In genomic region chr16:71739104-71739503, GRCm38 (mm10) we compare ENCODE assay signal across 30 mouse cellular contexts.
"Had no signal": no experiment of that assay in that cellular context is flagged by ENCODE, and none has a peak within 500 bp of the region (broad histone marks: within the 10 kb centered on the region; RNA-seq: fewer than 3 reads in every experiment).

No protein-coding gene starts in this region.

- H3K4me1 ChIP-seq: limb, embryonic 10.5 days; limb, embryonic 12.5 days; limb, embryonic 13.5 days; limb, embryonic 15.5 days; liver, embryonic 13.5 days; liver, embryonic 15.5 days; lung, embryonic 15.5 days; megakaryocyte, embryonic 14.5 days; midbrain, embryonic 10.5 days; midbrain, embryonic 12.5 days; midbrain, embryonic 13.5 days; midbrain, embryonic 15.5 days; neural tube, embryonic 12.5 days had no signal

- H3K9me3 ChIP-seq: limb, embryonic 10.5 days; limb, embryonic 12.5 days; limb, embryonic 13.5 days; limb, embryonic 15.5 days; liver, embryonic 13.5 days; liver, embryonic 15.5 days; lung, embryonic 15.5 days; megakaryocyte, embryonic 14.5 days; midbrain, embryonic 12.5 days; midbrain, embryonic 13.5 days; midbrain, embryonic 15.5 days; neural tube, embryonic 12.5 days had no signal

- H3K27me3 ChIP-seq: limb, embryonic 12.5 days; limb, embryonic 13.5 days; limb, embryonic 15.5 days; liver, embryonic 13.5 days; liver, embryonic 15.5 days; lung, embryonic 15.5 days; megakaryocyte, embryonic 14.5 days; midbrain, embryonic 12.5 days; midbrain, embryonic 13.5 days; midbrain, embryonic 15.5 days; neural tube, embryonic 12.5 days had no signal

- H3K36me3 ChIP-seq: limb, embryonic 10.5 days; limb, embryonic 12.5 days; limb, embryonic 13.5 days; limb, embryonic 15.5 days; liver, embryonic 13.5 days; liver, embryonic 15.5 days; lung, embryonic 15.5 days; midbrain, embryonic 10.5 days; midbrain, embryonic 12.5 days; midbrain, embryonic 13.5 days; midbrain, embryonic 15.5 days; neural tube, embryonic 12.5 days had no signal

- H3K9ac ChIP-seq: limb, embryonic 12.5 days; limb, embryonic 13.5 days; limb, embryonic 15.5 days; liver, embryonic 13.5 days; liver, embryonic 14.5 days; liver, embryonic 15.5 days; lung, embryonic 14.5 days; lung, embryonic 15.5 days; midbrain, embryonic 12.5 days; midbrain, embryonic 13.5 days; midbrain, embryonic 15.5 days; neural tube, embryonic 12.5 days had no signal

- ATAC-seq: lung, postnatal 0 days; midbrain, embryonic 13.5 days; midbrain, embryonic 15.5 days; midbrain, embryonic 16.5 days had no signal

- H3K27ac ChIP-seq: left cerebral cortex, adult 2 months; limb, embryonic 10.5 days; limb, embryonic 12.5 days; limb, embryonic 13.5 days; limb, embryonic 15.5 days; liver, embryonic 13.5 days; liver, embryonic 14.5 days; liver, embryonic 15.5 days; lung, embryonic 15.5 days; macrophage; midbrain, embryonic 10.5 days; midbrain, embryonic 12.5 days; midbrain, embryonic 13.5 days; midbrain, embryonic 15.5 days; neural tube, embryonic 12.5 days had no signal

- H3K4me2 ChIP-seq: limb, embryonic 12.5 days; limb, embryonic 13.5 days; limb, embryonic 15.5 days; liver, embryonic 11.5 days; liver, embryonic 13.5 days; liver, embryonic 15.5 days; lung, embryonic 14.5 days; lung, embryonic 15.5 days; midbrain, embryonic 11.5 days; midbrain, embryonic 12.5 days; midbrain, embryonic 13.5 days; midbrain, embryonic 15.5 days; neural tube, embryonic 12.5 days had no signal

- H3K4me3 ChIP-seq: left cerebral cortex, adult 2 months; limb, embryonic 10.5 days; limb, embryonic 12.5 days; limb, embryonic 13.5 days; limb, embryonic 15.5 days; liver, embryonic 13.5 days; liver, embryonic 15.5 days; lung, embryonic 15.5 days; megakaryocyte, embryonic 14.5 days; midbrain, embryonic 10.5 days; midbrain, embryonic 12.5 days; midbrain, embryonic 13.5 days; midbrain, embryonic 15.5 days; myocyte; neural tube, embryonic 12.5 days had no signal

- DNase-seq: left cerebral cortex, postnatal 4 days; liver, embryonic 13.5 days; lung, adult 18-20 months; lung, adult 2 months; lung, embryonic 14.5 days; lung, postnatal 10 days; lung, postnatal 14 days; lung, postnatal 36 days; lung, postnatal 4 days; midbrain, embryonic 14.5 days had no signal
